Mouse (Mus musculus) testis, adult 2 months (tissue): ENCODE data around the gene Sgta.

Experiments
- CTCF ChIP-seq: fragments of 200-500 bp; IDR thresholded peaks from 2 replicates; pipeline ENCODE4 v1.5.1; 2012; ENCODE audit warnings: low read depth, mild to moderate bottlenecking, inconsistent platforms, low read length, moderate library complexity; ENCODE audit not compliant: control insufficient read depth, insufficient read depth, insufficient replicate concordance
- POLR2A ChIP-seq: fragments of 200-500 bp; IDR thresholded peaks from 2 replicates; pipeline ENCODE4 v1.6.1; 2012; ENCODE audit warnings: low read depth, mild to moderate bottlenecking, inconsistent platforms, low read length, moderate library complexity; ENCODE audit not compliant: control insufficient read depth

DNA sequence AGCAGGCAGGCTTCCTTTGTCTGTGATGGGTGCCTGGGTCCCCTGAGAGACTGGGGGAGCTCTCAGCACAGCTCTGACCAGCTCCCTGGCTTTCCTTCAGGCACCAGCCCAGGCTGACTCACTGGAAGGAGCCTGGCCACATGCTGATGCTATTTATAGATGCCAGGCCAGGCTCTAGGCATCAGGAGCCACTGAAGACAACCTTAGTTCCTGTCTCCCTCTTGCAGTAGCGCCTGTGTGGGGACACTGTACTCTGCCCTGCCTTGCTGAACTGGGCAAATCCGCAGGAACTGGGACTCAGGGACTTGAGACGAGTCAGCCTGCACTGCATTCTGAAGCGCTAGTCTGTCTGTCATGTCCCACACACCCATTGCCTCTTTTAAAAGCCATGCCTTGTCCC is 32.6 kb downstream of the Sgta start:
- TF ChIP-seq POLR2A (no peak), CTCF (no peak)
